Mouse (Mus musculus): ENCODE measurements around the gene Gm20518. TPM values are rescaled to one million over a fixed set of nuclear protein-coding genes. Genes with fewer than 3 reads are reported as not detected.

Gene Gm20518
- polyA plus RNA-seq, 1 experiment: 0.28 TPM

GRCm38 (mm10) chr16:17920586-17920985 lies 29.1 kb upstream of the Gm20518 start:
- no peak for TF ChIP-seq GATA1 (IDR thresholded peaks at IDR 0.05; ENCODE audit: low read length)

GRCm38 (mm10) chr16:17914307-17915249 lies 23.1 kb upstream of the Gm20518 start, which contains the start of gene Gsc2:
TSS of gene Gsc2 (minus strand) at chr16:17915059.
- TF ChIP-seq GATA1 (IDR thresholded peaks at IDR 0.05; ENCODE audit: low read length): no peak

GRCm38 (mm10) chr16:17911052-17911595 lies 19.7 kb upstream of the Gm20518 start, which contains the start of gene Ess2:
TSS of gene Ess2 (minus strand) at chr16:17911348.
- TF ChIP-seq GATA1 (IDR thresholded peaks at IDR 0.05; ENCODE audit: low read length): no peak

- TF ChIP-seq GATA1 (IDR thresholded peaks at IDR 0.05; ENCODE audit: low read length): no peak
These were observed 7.0 kb upstream of the Gm20518 start, which contains the start of the genes Dgcr2 and Tssk2 for GRCm38 (mm10) chr16:17898462-17898861. TSS of gene Dgcr2 (minus strand) at chr16:17898562. TSS of gene Tssk2 (plus strand) at chr16:17898637.

GRCm38 (mm10) chr16:17896091-17896490 lies 4.6 kb upstream of the Gm20518 start:
- no peak for TF ChIP-seq GATA1 (IDR thresholded peaks at IDR 0.05; ENCODE audit: low read length)

GRCm38 (mm10) chr16:17893923-17894322 lies 2.5 kb upstream of the Gm20518 start, which contains the start of gene Tssk1:
TSS of gene Tssk1 (plus strand) at chr16:17894223.
- TF ChIP-seq GATA1 (IDR thresholded peaks at IDR 0.05; ENCODE audit: low read length): no peak

- no peak for TF ChIP-seq GATA1 (IDR thresholded peaks at IDR 0.05; ENCODE audit: low read length)
These were observed 1.1 kb upstream of the Gm20518 start for GRCm38 (mm10) chr16:17892606-17893005.

GRCm38 (mm10) chr16:17890917-17891566 lies 429 bp downstream of the Gm20518 start:
- no peak for TF ChIP-seq GATA1 (IDR thresholded peaks at IDR 0.05; ENCODE audit: low read length)

GRCm38 (mm10) chr16:17890342-17890727 lies 1.1 kb downstream of the Gm20518 start:
- no peak for TF ChIP-seq GATA1 (IDR thresholded peaks at IDR 0.05; ENCODE audit: low read length)

- no peak for TF ChIP-seq GATA1 (IDR thresholded peaks at IDR 0.05; ENCODE audit: low read length)
These were observed 1.7 kb downstream of the Gm20518 start for GRCm38 (mm10) chr16:17889689-17890341.

GRCm38 (mm10) chr16:17884116-17884515 lies 7.4 kb downstream of the Gm20518 start:
- no peak for TF ChIP-seq GATA1 (IDR thresholded peaks at IDR 0.05; ENCODE audit: low read length)

- no peak for TF ChIP-seq GATA1 (IDR thresholded peaks at IDR 0.05; ENCODE audit: low read length)
These were observed 9.3 kb downstream of the Gm20518 start for GRCm38 (mm10) chr16:17882196-17882595.

- no peak for TF ChIP-seq GATA1 (IDR thresholded peaks at IDR 0.05; ENCODE audit: low read length)
These were observed 11.9 kb downstream of the Gm20518 start for GRCm38 (mm10) chr16:17879571-17879970.

- TF ChIP-seq GATA1 (IDR thresholded peaks at IDR 0.05; ENCODE audit: low read length): no peak
These were observed 15.4 kb downstream of the Gm20518 start for GRCm38 (mm10) chr16:17876096-17876495.

- no peak for TF ChIP-seq GATA1 (IDR thresholded peaks at IDR 0.05; ENCODE audit: low read length)
These were observed 16.3 kb downstream of the Gm20518 start for GRCm38 (mm10) chr16:17875174-17875573.

All from G1E-ER4 (cell line).